Mouse (Mus musculus) forebrain, embryonic 15.5 days (tissue): ENCODE measurements around the gene Dhh. TPM values are rescaled to one million over a fixed set of nuclear protein-coding genes. Genes with fewer than 3 reads are reported as not detected.

Source experiments
- polyA plus RNA-seq: library from polyadenylated mRNA; unstranded; fragments of >200 nt; fragmentation: Nextera tagmentation; extraction: Ambion mirVana; gene quantifications from 2 replicates; pipeline ENCODE4 v1.2.1, GENCODE M21; 2015

The Dhh gene
- polyA plus RNA-seq, 1 experiment from 2014 or later, result 0.52 TPM

Other genes starting within 250 kb of the Dhh start
- 23.5 and 25.0 TPM in 2 replicates for gene Ddx23, start 235.6 kb downstream of the Dhh start, polyA plus RNA-seq
- 11.0 and 12.8 TPM in 2 replicates for gene Rnd1, start 221.1 kb downstream of the Dhh start, polyA plus RNA-seq
- gene Ccdc65, start 190.3 kb downstream of the Dhh start, polyA plus RNA-seq, result 2.3 and 4.3 TPM in 2 replicates
- gene Fkbp11, start 170.3 kb downstream of the Dhh start, polyA plus RNA-seq, result 3.5 and 3.6 TPM in 2 replicates
- 82.3 and 88.2 TPM in 2 replicates for gene Arf3, start 135.3 kb downstream of the Dhh start, polyA plus RNA-seq
- gene Wnt10b, start 120.4 kb downstream of the Dhh start, polyA plus RNA-seq, result not detected in 2 replicates
- 0.19 and 0.25 TPM in 2 replicates for gene Wnt1, start 108.7 kb downstream of the Dhh start, polyA plus RNA-seq
- 0.46 and 0.47 TPM in 2 replicates for gene Ddn, start 89.0 kb downstream of the Dhh start, polyA plus RNA-seq
- 89.0 and 91.7 TPM in 2 replicates for gene Prkag1, start 67.0 kb downstream of the Dhh start, polyA plus RNA-seq
- gene Kmt2d, start 27.3 kb downstream of the Dhh start, polyA plus RNA-seq, result 13.9 and 14.3 TPM in 2 replicates
- gene Rhebl1, start 4.0 kb downstream of the Dhh start, polyA plus RNA-seq, result 42.7 and 46.4 TPM in 2 replicates
- 43.2 and 45.2 TPM in 2 replicates for gene Lmbr1l, start 19.7 kb upstream of the Dhh start, polyA plus RNA-seq
- gene Tuba1b, start 36.0 kb upstream of the Dhh start, polyA plus RNA-seq, result 1,138 and 1,204 TPM in 2 replicates
- gene Gm49450, start 55.0 kb upstream of the Dhh start, polyA plus RNA-seq, result not detected in 2 replicates
- 14,933 and 15,115 TPM in 2 replicates for gene Tuba1a, start 55.2 kb upstream of the Dhh start, polyA plus RNA-seq
- gene Tuba1c, start 131.4 kb upstream of the Dhh start, polyA plus RNA-seq, result 45.7 and 53.5 TPM in 2 replicates
- gene Prph, start 156.6 kb upstream of the Dhh start, polyA plus RNA-seq, result 0.97 and 1.3 TPM in 2 replicates
- gene Troap, start 176.0 kb upstream of the Dhh start, polyA plus RNA-seq, result 19.8 and 24.8 TPM in 2 replicates
- gene C1ql4, start 189.3 kb upstream of the Dhh start, polyA plus RNA-seq, result 0.28 and 0.33 TPM in 2 replicates
- 0.46 and 0.53 TPM in 2 replicates for gene Dnajc22, start 194.6 kb upstream of the Dhh start, polyA plus RNA-seq
- gene Spats2, start 227.4 kb upstream of the Dhh start, polyA plus RNA-seq, result 42.9 and 43.7 TPM in 2 replicates